Mouse (Mus musculus) testis, adult 2 months (tissue): ENCODE measurements at regions not wholly inside any gene's neighbourhood (a gene's known extent, or its start where the extent isn't known, plus 50 kb on each side); places are given as distances from the start of the nearest gene placed in this dataset.

Experiments used
- H3K27ac ChIP-seq: fragments of 200-500 bp; 2 replicates; pipeline ENCODE4 v1.5.1; 2012; ENCODE audit warnings: low read depth, low read length; ENCODE audit not compliant: control insufficient read depth, insufficient read depth
- H3K27me3 ChIP-seq: fragments of 200-500 bp; 2 replicates; pipeline ENCODE4 v1.6.1; 2012; ENCODE audit warnings: mild to moderate bottlenecking, low read length, moderate library complexity; ENCODE audit not compliant: control insufficient read depth, insufficient read depth
- H3K36me3 ChIP-seq: fragments of 200-500 bp; 2 replicates; pipeline ENCODE4 v1.6.1; 2012; ENCODE audit warnings: mild to moderate bottlenecking, low read length; ENCODE audit not compliant: control insufficient read depth, insufficient read depth
- H3K4me1 ChIP-seq: fragments of 200-500 bp; 2 replicates; pipeline ENCODE4 v1.6.1; 2012; ENCODE audit warnings: low read length; ENCODE audit not compliant: control insufficient read depth, insufficient read depth
- H3K4me3 ChIP-seq: fragments of 200-500 bp; 2 replicates; pipeline ENCODE4 v1.5.1; 2012; ENCODE audit warnings: low read depth, mild to moderate bottlenecking, low read length, moderate library complexity, mixed read lengths; ENCODE audit not compliant: control insufficient read depth
- CTCF ChIP-seq: fragments of 200-500 bp; IDR thresholded peaks from 2 replicates; pipeline ENCODE4 v1.5.1; 2012; ENCODE audit warnings: low read depth, mild to moderate bottlenecking, inconsistent platforms, low read length, moderate library complexity; ENCODE audit not compliant: control insufficient read depth, insufficient read depth, insufficient replicate concordance
- POLR2A ChIP-seq: fragments of 200-500 bp; IDR thresholded peaks from 2 replicates; pipeline ENCODE4 v1.6.1; 2012; ENCODE audit warnings: low read depth, mild to moderate bottlenecking, inconsistent platforms, low read length, moderate library complexity; ENCODE audit not compliant: control insufficient read depth

- H3K4me3 ChIP-seq = no peak overlapping the region
- no peaks in the 10 kb centered on the region for H3K36me3 ChIP-seq
- no peak overlapping the region for H3K27ac ChIP-seq
- no peaks in the 10 kb centered on the region for H3K27me3 ChIP-seq
- H3K4me1 ChIP-seq = peaks cover 3% of the 10 kb centered on the region; the same call in 1 of the 2 replicates
- TF ChIP-seq CTCF (no peak), POLR2A (no peak)
These were observed 74.8 kb downstream of the Gm5426 start for GRCm38 (mm10) chr10:96211189-96211588.

DNA sequence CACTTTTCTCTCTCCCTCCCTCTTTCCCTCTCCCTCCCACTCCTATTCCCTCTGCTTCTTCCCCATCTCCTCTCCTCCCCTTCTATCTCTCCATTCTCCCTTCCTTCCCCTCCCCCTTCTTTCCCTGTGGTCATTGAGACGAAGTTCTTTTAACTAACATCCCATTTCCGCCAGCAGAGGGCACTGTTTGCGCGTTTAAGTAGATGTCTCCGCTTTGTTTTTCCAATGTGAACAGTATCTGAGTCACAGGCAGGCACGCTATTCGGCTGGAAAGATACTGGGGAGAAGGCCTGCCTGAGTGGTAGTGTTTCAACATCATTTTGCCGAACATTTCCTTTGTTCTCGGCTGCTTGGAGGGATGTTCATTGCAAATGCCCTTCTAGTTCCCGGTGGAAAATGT lies 77.5 kb downstream of the Gm5426 start:
- Histone ChIP-seq H3K27me3 (no peaks in the 10 kb centered on the region), H3K4me1 (peaks cover 3% of the 10 kb centered on the region; the same call in 1 of the 2 replicates), H3K4me3 (no peak overlapping the region), H3K36me3 (no peaks in the 10 kb centered on the region), H3K27ac (no peak overlapping the region)
- no peak for TF ChIP-seq CTCF
- TF ChIP-seq POLR2A = no peak

GRCm38 (mm10) chr10:96214285-96214684 lies 77.9 kb downstream of the Gm5426 start:
- H3K27ac ChIP-seq = no peak overlapping the region
- H3K36me3 ChIP-seq = no peaks in the 10 kb centered on the region
- TF ChIP-seq CTCF (no peak), POLR2A (no peak)

GRCm38 (mm10) chr10:96214946-96215345 lies 78.5 kb downstream of the Gm5426 start:
- peaks cover 3% of the 10 kb centered on the region; the same call in 1 of the 2 replicates for H3K4me1 ChIP-seq
- no peaks in the 10 kb centered on the region for H3K27me3 ChIP-seq
- H3K27ac ChIP-seq = no peak overlapping the region
- H3K36me3 ChIP-seq = no peaks in the 10 kb centered on the region
- no peak overlapping the region for H3K4me3 ChIP-seq
- TF ChIP-seq CTCF (no peak), POLR2A (no peak)

More at GRCm38 (mm10) chr10:96214285-96214684, 77.9 kb downstream of the Gm5426 start:
- Histone ChIP-seq H3K27me3 (no peaks in the 10 kb centered on the region), H3K4me3 (no peak overlapping the region), H3K4me1 (peaks cover 3% of the 10 kb centered on the region; the same call in 1 of the 2 replicates)

GRCm38 (mm10) chr10:96220731-96221130 lies 84.3 kb downstream of the Gm5426 start:
- no peak for TF ChIP-seq POLR2A
- no peak for TF ChIP-seq CTCF
- Histone ChIP-seq H3K4me3 (no peak overlapping the region), H3K27me3 (no peaks in the 10 kb centered on the region)

DNA sequence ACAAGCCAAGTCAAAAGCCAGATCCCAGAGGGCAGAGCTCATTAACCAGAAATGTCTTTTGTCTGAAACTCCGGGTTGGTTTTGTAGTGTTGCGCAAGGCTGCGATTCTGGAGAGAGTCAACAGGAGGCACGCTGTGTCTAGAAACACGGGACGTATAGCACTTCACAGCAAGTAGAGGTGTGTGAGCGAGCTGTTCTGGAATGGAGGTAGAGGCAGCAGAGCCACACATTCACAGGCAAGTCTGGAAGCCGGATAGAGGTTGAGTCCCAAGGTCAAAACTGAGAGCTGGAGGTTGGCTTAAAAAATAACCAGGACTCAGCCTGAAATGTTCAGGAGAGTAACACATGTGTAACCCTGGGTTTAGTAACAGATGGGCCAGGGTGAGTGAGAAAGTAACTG lies 94.0 kb downstream of the Gm5426 start:
- Histone ChIP-seq H3K27ac (no peak overlapping the region), H3K4me1 (no peaks in the 10 kb centered on the region; the same call in 1 of the 2 replicates), H3K36me3 (no peaks in the 10 kb centered on the region), H3K27me3 (no peaks in the 10 kb centered on the region), H3K4me3 (no peak overlapping the region)
- TF ChIP-seq POLR2A = no peak
- TF ChIP-seq CTCF = no peak

More at GRCm38 (mm10) chr10:96220731-96221130, 84.3 kb downstream of the Gm5426 start:
- H3K27ac ChIP-seq = no peak overlapping the region
- no peaks in the 10 kb centered on the region for H3K36me3 ChIP-seq
- H3K4me1 ChIP-seq = peaks cover under 1% of the 10 kb centered on the region; the same call in 1 of the 2 replicates

GRCm38 (mm10) chr10:96231309-96231708 lies 94.9 kb downstream of the Gm5426 start:
- Histone ChIP-seq H3K4me1 (no peaks in the 10 kb centered on the region; the same call in 1 of the 2 replicates), H3K36me3 (no peaks in the 10 kb centered on the region), H3K27me3 (no peaks in the 10 kb centered on the region), H3K4me3 (no peak overlapping the region), H3K27ac (no peak overlapping the region)
- no peak for TF ChIP-seq CTCF
- no peak for TF ChIP-seq POLR2A
